Mouse (Mus musculus): ENCODE data around the gene Ano4. TPM values are rescaled to one million over a fixed set of nuclear protein-coding genes. Genes with fewer than 3 reads are reported as not detected.
"Not testable (repeated sequence)": the region's sequence is repeated elsewhere in the genome, so short reads cannot be mapped to it uniquely, and the experiment has no call there.

Gene Ano4
- polyA plus RNA-seq, 1 experiment from 2014 or later, result 0.40 TPM

DNA sequence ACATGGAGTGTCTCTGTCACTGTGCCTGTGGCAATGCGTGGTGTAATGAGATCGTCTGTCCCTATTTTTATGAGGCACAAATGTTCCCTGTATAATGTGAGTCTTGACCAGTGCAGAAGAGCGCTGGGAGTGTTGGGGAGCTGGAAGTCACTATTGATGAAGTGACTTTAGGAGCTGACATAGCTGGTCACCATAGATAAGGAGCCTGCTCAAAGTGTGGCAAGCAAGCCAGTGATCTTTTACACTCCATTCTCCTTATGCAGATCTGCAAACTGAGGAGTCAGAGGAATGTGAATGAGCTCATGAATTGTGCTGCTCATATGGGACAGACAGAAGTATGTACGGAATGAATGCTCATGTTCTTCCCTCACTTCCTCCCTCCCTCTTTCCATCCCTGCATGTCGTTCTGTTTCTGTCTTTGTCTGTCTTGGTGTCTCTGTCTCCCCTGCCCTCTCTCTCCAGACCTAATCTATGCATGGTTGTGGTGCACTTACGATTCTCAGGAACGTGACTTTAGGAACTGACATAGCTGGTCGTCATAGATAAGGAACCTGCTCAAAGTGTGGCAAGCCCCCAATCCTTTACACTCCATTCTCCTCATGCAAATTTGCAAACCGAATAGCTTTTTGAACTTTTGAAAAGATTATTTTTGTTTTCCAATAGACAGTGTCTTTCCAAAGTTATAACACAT, 252.1 kb downstream of the Ano4 start:
- no peak for TF ChIP-seq CTCF (IDR thresholded peaks at IDR 0.05; ENCODE audit: low read depth)
- no peak for TF ChIP-seq EP300 (optimal IDR thresholded peaks at IDR 0.05)
- Histone ChIP-seq H3K36me3 (ENCODE audit: control insufficient read depth, insufficient read depth, low read length) (no peaks in the 10 kb centered on the region), H3K9ac (ENCODE audit: low read length) (no peak overlapping the region), H3K4me2 (replicated peaks; ENCODE audit: low read depth) (no peak overlapping the region), H3K4me3 (ENCODE audit: low read depth, low read length) (no peak overlapping the region), H3K27me3 (ENCODE audit: control insufficient read depth, insufficient read depth, low read length) (no peaks in the 10 kb centered on the region), H3K4me1 (replicated peaks; ENCODE audit: control insufficient read depth, insufficient read depth) (no peaks in the 10 kb centered on the region), H3K27ac (replicated peaks) (no peak overlapping the region), H3K9me3 (ENCODE audit: control insufficient read depth, low read length) (no peaks in the 10 kb centered on the region)
- 70% methylated on average over 9 of the region's 9 CpGs for WGBS
- ATAC-seq (ENCODE audit: low FRiP score, low TSS enrichment), result no peak
- DNase-seq (ENCODE audit: low spot score), result no peak

GRCm38 (mm10) chr10:89077447-89077846, 267.1 kb downstream of the Ano4 start:
- H3K4me2 ChIP-seq (replicated peaks; ENCODE audit: low read depth), result no peak overlapping the region
- no peak overlapping the region for H3K9ac ChIP-seq (ENCODE audit: low read length)
- no peaks in the 10 kb centered on the region for H3K27me3 ChIP-seq (ENCODE audit: control insufficient read depth, insufficient read depth, low read length)
- TF ChIP-seq CTCF (IDR thresholded peaks at IDR 0.05; ENCODE audit: low read depth) (no peak), EP300 (optimal IDR thresholded peaks at IDR 0.05) (no peak)
- ATAC-seq (ENCODE audit: low FRiP score, low TSS enrichment), result no peak
- no peaks in the 10 kb centered on the region for H3K9me3 ChIP-seq (ENCODE audit: control insufficient read depth, low read length)
- H3K4me1 ChIP-seq (replicated peaks; ENCODE audit: control insufficient read depth, insufficient read depth), result no peaks in the 10 kb centered on the region
- H3K36me3 ChIP-seq (ENCODE audit: control insufficient read depth, insufficient read depth, low read length), result no peaks in the 10 kb centered on the region
- no peak overlapping the region for H3K27ac ChIP-seq (replicated peaks)
- H3K4me3 ChIP-seq (ENCODE audit: low read depth, low read length), result no peak overlapping the region
- 74% methylated on average over 5 of the region's 5 CpGs for WGBS
- DNase-seq (ENCODE audit: low spot score), result no peak

- Histone ChIP-seq H3K36me3 (ENCODE audit: control insufficient read depth, insufficient read depth, low read length) (no peaks in the 10 kb centered on the region), H3K4me3 (ENCODE audit: low read depth, low read length) (no peak overlapping the region), H3K4me2 (replicated peaks; ENCODE audit: low read depth) (no peak overlapping the region), H3K4me1 (replicated peaks; ENCODE audit: control insufficient read depth, insufficient read depth) (no peaks in the 10 kb centered on the region), H3K27ac (replicated peaks) (no peak overlapping the region), H3K9me3 (ENCODE audit: control insufficient read depth, low read length) (no peaks in the 10 kb centered on the region), H3K27me3 (ENCODE audit: control insufficient read depth, insufficient read depth, low read length) (no peaks in the 10 kb centered on the region), H3K9ac (ENCODE audit: low read length) (no peak overlapping the region)
- no peak for DNase-seq (ENCODE audit: low spot score)
- TF ChIP-seq CTCF (IDR thresholded peaks at IDR 0.05; ENCODE audit: low read depth) (no peak), EP300 (optimal IDR thresholded peaks at IDR 0.05) (no peak)
- ATAC-seq (ENCODE audit: low FRiP score, low TSS enrichment), result no peak
- 74% methylated on average over 3 of the region's 3 CpGs for WGBS
Observed at GRCm38 (mm10) chr10:89055891-89056290, 288.7 kb downstream of the Ano4 start.

DNA sequence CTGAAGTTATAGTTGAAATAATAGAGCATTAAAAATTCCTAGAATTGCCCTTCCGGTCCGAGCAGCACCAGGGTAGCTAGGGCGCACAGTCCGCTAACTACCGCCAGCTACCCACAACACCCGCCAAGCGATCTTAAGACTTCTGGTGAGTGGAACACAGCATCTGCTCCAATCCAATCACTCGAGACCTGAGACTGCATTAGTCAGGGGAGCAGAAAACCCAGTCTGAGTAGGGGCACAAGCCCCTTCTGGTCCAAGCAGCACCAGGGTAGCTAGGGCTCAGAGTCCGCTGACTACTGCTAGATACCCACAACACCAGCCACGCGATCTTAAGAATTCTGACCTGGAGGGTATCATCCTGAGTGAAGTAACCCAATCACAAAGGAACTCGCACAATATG, 299.6 kb downstream of the Ano4 start:
- 93% methylated on average over 12 of the region's 12 CpGs for WGBS
- not testable (repeated sequence) for H3K4me3 ChIP-seq (ENCODE audit: low read depth, low read length); ATAC-seq (ENCODE audit: low FRiP score, low TSS enrichment); DNase-seq (ENCODE audit: low spot score); H3K27me3 ChIP-seq (ENCODE audit: control insufficient read depth, insufficient read depth, low read length); H3K9me3 ChIP-seq (ENCODE audit: control insufficient read depth, low read length); H3K4me1 ChIP-seq (replicated peaks; ENCODE audit: control insufficient read depth, insufficient read depth); H3K36me3 ChIP-seq (ENCODE audit: control insufficient read depth, insufficient read depth, low read length); H3K4me2 ChIP-seq (replicated peaks; ENCODE audit: low read depth); H3K27ac ChIP-seq (replicated peaks); H3K9ac ChIP-seq (ENCODE audit: low read length)

GRCm38 (mm10) chr10:89044166-89044565, 300.4 kb downstream of the Ano4 start:
- no peak for ATAC-seq (ENCODE audit: low FRiP score, low TSS enrichment)
- TF ChIP-seq CTCF (IDR thresholded peaks at IDR 0.05; ENCODE audit: low read depth), result no peak
- TF ChIP-seq EP300 (optimal IDR thresholded peaks at IDR 0.05), result no peak
- WGBS, result 92% methylated on average over 1 of the region's 1 CpGs
- H3K4me3 ChIP-seq (ENCODE audit: low read depth, low read length), result no peak overlapping the region
- no peak overlapping the region for H3K4me2 ChIP-seq (replicated peaks; ENCODE audit: low read depth)
- H3K9ac ChIP-seq (ENCODE audit: low read length), result no peak overlapping the region
- no peaks in the 10 kb centered on the region for H3K36me3 ChIP-seq (ENCODE audit: control insufficient read depth, insufficient read depth, low read length)
- no peak overlapping the region for H3K27ac ChIP-seq (replicated peaks)
- H3K9me3 ChIP-seq (ENCODE audit: control insufficient read depth, low read length), result no peaks in the 10 kb centered on the region
- H3K4me1 ChIP-seq (replicated peaks; ENCODE audit: control insufficient read depth, insufficient read depth), result no peaks in the 10 kb centered on the region
- no peak for DNase-seq (ENCODE audit: low spot score)
- H3K27me3 ChIP-seq (ENCODE audit: control insufficient read depth, insufficient read depth, low read length), result no peaks in the 10 kb centered on the region

DNA sequence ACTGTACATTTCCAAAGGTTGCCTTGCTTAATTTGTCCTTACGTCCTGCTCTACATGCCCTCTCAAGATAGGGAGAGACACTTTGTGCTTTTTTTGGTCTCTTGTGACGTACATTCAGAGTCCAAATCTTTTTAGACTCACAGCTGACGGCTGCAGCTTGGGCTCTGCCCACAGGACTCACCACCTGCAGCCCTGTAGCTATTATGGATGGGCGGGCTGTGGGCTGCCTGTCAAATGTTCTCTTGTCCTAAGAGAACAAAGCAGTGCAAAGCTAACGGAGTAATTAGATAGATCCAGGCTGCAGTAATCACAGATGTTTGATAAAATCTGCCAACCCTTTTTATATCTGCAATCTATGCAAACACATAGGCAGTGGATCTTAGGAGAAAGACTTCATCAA, 325.6 kb downstream of the Ano4 start:
- no peak for DNase-seq (ENCODE audit: low spot score)
- no peak overlapping the region for H3K27ac ChIP-seq (replicated peaks)
- WGBS, result 52% methylated on average over 5 of the region's 5 CpGs
- TF ChIP-seq CTCF (IDR thresholded peaks at IDR 0.05; ENCODE audit: low read depth), result no peak
- no peak for TF ChIP-seq EP300 (optimal IDR thresholded peaks at IDR 0.05)
- no peaks in the 10 kb centered on the region for H3K4me1 ChIP-seq (replicated peaks; ENCODE audit: control insufficient read depth, insufficient read depth)
- no peaks in the 10 kb centered on the region for H3K9me3 ChIP-seq (ENCODE audit: control insufficient read depth, low read length)
- no peaks in the 10 kb centered on the region for H3K36me3 ChIP-seq (ENCODE audit: control insufficient read depth, insufficient read depth, low read length)
- no peak for ATAC-seq (ENCODE audit: low FRiP score, low TSS enrichment)
- no peaks in the 10 kb centered on the region for H3K27me3 ChIP-seq (ENCODE audit: control insufficient read depth, insufficient read depth, low read length)
- H3K4me3 ChIP-seq (ENCODE audit: low read depth, low read length), result no peak overlapping the region
- no peak overlapping the region for H3K4me2 ChIP-seq (replicated peaks; ENCODE audit: low read depth)
- H3K9ac ChIP-seq (ENCODE audit: low read length), result no peak overlapping the region
